Mouse (Mus musculus): ENCODE measurements at regions not wholly inside any gene's neighbourhood (a gene's known extent, or its start where the extent isn't known, plus 50 kb on each side); places are given as distances from the start of the nearest gene placed in this dataset.

DNA sequence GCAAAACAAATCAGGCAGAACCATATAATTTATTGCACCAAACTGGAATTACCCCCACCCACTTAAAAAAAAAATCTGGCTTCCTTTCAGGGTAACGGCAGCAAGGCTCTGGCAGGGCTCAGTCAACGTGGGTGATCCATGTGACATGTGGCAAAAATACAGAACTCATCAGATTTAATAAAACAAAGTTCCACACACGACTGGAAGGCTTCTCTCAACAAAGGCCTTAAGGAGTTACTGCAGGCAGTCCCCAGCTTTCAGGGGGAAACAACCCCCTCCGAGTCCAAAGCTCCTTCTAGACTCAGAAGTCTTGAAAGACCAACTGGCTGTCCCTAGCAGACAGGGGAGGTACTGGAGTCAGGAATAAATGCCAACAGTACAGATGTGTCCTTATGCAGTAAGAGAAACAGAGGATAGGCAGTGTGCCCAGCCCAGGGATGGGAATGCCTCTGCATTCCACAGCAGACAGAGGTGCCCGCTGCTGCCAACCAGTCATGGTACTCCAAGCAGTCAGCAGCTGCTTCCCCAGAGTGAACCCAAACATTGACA lies 244.0 kb upstream of the Nt5e start:
- no peak for TF ChIP-seq CTCF (IDR thresholded peaks at IDR 0.05; ENCODE audit: low read depth)
- ATAC-seq (no peak), DNase-seq (no peak)
- Histone ChIP-seq H3K36me3 (ENCODE audit: insufficient read depth) (no peaks in the 10 kb centered on the region), H3K4me1 (ENCODE audit: insufficient read depth) (no peaks in the 10 kb centered on the region), H3K4me2 (ENCODE audit: low read depth) (no peak overlapping the region), H3K9me3 (ENCODE audit: low read length) (no peaks in the 10 kb centered on the region), H3K9ac (no peak overlapping the region), H3K27me3 (ENCODE audit: insufficient read depth, low read length) (no peaks in the 10 kb centered on the region), H3K27ac (ENCODE audit: low read depth, low read length) (no peak overlapping the region), H3K4me3 (ENCODE audit: low read depth, low read length) (no peak overlapping the region)
- 58% methylated on average over 5 of the region's 5 CpGs for WGBS

DNA sequence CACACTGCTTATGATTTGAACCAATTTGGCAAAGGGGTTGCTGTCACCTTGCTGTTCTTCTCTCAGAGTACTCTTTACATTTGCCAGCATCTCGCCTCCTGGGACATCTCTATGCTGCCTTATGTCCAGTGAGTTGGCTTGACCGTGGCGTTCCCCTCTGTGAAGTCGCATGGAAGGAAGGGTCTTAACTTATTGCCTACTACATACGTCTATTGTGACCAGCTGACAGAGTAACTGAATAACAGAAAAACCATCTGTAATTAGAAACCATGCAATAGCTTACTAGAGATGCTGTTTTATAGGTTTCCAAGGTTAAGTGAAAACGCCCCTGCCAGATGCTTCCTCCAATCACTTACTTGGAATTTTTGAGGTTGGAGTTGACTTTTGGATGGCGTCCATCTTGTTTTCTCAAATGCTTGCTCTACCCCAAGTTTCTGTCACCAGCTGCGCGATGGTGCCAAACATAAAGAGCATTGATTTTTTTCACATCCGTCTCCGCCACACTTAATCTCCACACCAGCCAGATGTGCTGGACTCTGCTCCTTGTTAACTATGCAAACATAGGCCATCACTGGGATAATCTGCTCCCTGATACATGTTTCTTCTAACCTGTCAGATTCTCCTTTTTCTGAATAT lies 241.7 kb upstream of the Nt5e start:
- ATAC-seq (no peak), DNase-seq (no peak)
- no peak for TF ChIP-seq CTCF (IDR thresholded peaks at IDR 0.05; ENCODE audit: low read depth)
- Histone ChIP-seq H3K9ac (no peak overlapping the region), H3K4me1 (ENCODE audit: insufficient read depth) (no peaks in the 10 kb centered on the region), H3K9me3 (ENCODE audit: low read length) (no peaks in the 10 kb centered on the region), H3K27me3 (ENCODE audit: insufficient read depth, low read length) (no peaks in the 10 kb centered on the region), H3K27ac (ENCODE audit: low read depth, low read length) (no peak overlapping the region), H3K36me3 (ENCODE audit: insufficient read depth) (no peaks in the 10 kb centered on the region), H3K4me3 (ENCODE audit: low read depth, low read length) (no peak overlapping the region), H3K4me2 (ENCODE audit: low read depth) (no peak overlapping the region)
- 90% methylated on average over 11 of the region's 11 CpGs for WGBS

DNA sequence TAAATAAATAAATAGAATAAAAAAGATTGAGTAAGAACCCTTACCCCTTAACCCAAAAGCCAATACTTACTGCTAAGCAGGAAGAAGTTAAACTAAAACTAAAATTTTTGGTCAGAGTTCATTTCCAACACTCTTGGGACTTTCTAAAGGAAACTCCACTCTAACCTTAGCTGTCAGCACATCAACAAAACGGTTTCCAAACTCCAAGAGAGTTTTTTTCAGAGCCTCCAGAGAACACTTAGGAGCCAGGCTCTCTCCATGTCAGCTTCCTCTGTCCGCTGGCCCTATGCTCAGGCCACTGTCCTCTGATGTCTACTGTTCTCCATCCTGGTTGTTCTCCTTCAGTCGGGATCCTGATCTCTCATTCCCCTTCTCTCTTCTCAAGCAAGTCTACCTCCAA lies 241.1 kb upstream of the Nt5e start:
- H3K4me1 ChIP-seq (ENCODE audit: insufficient read depth), result no peaks in the 10 kb centered on the region
- 75% methylated on average over 3 of the region's 3 CpGs for WGBS
- H3K27me3 ChIP-seq (ENCODE audit: insufficient read depth, low read length), result no peaks in the 10 kb centered on the region

DNA sequence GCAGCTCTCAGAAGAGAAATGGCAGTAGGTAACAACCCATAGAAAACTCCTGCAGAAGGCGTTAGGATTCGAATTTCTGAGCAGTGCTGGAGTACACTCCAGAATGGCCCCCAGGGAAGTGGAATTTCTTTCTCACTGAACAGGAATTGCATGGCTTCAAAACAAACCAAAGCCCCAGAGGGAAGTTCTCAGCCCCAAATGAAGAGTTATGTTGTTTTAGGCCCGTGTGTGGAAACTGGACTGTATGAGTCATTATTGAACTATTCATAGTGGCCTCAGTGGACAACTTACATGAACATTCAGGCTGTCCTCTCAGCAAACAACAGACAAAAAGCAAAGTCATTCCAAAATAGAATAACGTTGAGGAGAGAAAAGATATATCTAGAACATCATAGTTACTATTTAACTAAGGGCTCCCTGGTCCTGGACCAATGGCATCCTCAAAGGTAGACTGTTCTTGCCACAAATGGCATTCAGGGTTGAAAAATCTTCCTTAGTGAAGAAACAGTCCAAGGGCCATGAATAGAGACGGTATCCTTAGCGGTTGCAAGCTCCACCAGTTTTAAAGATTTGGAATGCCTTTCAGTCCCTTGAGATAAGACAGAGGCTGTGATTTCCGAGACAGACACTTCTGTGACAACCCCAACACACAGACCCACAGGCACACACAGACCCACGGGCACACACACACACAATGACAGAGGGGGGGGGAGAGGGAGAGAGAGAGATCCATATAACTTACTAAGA lies 235.0 kb upstream of the Nt5e start:
- no peak for TF ChIP-seq CTCF (IDR thresholded peaks at IDR 0.05; ENCODE audit: low read depth)
- 71% methylated on average over 8 of the region's 8 CpGs for WGBS
- Histone ChIP-seq H3K27ac (ENCODE audit: low read depth, low read length) (no peak overlapping the region), H3K9ac (no peak overlapping the region), H3K9me3 (ENCODE audit: low read length) (no peaks in the 10 kb centered on the region), H3K4me3 (ENCODE audit: low read depth, low read length) (no peak overlapping the region), H3K27me3 (ENCODE audit: insufficient read depth, low read length) (no peaks in the 10 kb centered on the region), H3K4me2 (ENCODE audit: low read depth) (no peak overlapping the region), H3K4me1 (ENCODE audit: insufficient read depth) (no peaks in the 10 kb centered on the region), H3K36me3 (ENCODE audit: insufficient read depth) (no peaks in the 10 kb centered on the region)
- no peak for DNase-seq
- no peak for ATAC-seq

More for the DNA sequence above, 241.1 kb upstream of the Nt5e start:
- no peak for TF ChIP-seq CTCF (IDR thresholded peaks at IDR 0.05; ENCODE audit: low read depth)
- no peak overlapping the region for H3K9ac ChIP-seq
- H3K9me3 ChIP-seq (ENCODE audit: low read length), result no peaks in the 10 kb centered on the region
- H3K4me3 ChIP-seq (ENCODE audit: low read depth, low read length), result no peak overlapping the region
- no peaks in the 10 kb centered on the region for H3K36me3 ChIP-seq (ENCODE audit: insufficient read depth)
- H3K27ac ChIP-seq (ENCODE audit: low read depth, low read length), result no peak overlapping the region
- no peak overlapping the region for H3K4me2 ChIP-seq (ENCODE audit: low read depth)
- ATAC-seq (no peak), DNase-seq (no peak)

DNA sequence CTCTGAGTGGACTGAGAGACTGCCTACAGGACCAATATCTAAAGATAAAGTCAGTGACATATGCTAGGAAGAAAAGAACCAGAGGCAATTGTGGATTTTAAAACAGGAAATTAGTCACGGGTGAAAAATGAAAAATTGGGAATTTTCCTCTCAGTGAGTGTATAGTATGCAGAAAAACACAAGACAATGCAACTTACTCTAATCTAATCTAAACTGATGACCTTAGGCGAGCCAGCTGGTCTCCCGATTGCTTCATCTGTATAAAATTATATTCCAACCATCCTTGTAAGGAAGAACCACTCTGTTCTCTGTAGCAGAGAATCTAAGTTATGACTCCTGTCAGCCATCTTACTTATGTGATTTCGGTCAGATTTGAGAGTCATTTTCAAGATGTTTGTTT lies 234.4 kb upstream of the Nt5e start:
- no peaks in the 10 kb centered on the region for H3K4me1 ChIP-seq (ENCODE audit: insufficient read depth)
- no peaks in the 10 kb centered on the region for H3K36me3 ChIP-seq (ENCODE audit: insufficient read depth)
- ATAC-seq (no peak), DNase-seq (no peak)
- no peak overlapping the region for H3K4me3 ChIP-seq (ENCODE audit: low read depth, low read length)
- H3K27ac ChIP-seq (ENCODE audit: low read depth, low read length), result no peak overlapping the region
- TF ChIP-seq CTCF (IDR thresholded peaks at IDR 0.05; ENCODE audit: low read depth), result no peak
- WGBS, result 86% methylated on average over 4 of the region's 4 CpGs
- H3K4me2 ChIP-seq (ENCODE audit: low read depth), result no peak overlapping the region
- no peak overlapping the region for H3K9ac ChIP-seq
- H3K9me3 ChIP-seq (ENCODE audit: low read length), result no peaks in the 10 kb centered on the region
- no peaks in the 10 kb centered on the region for H3K27me3 ChIP-seq (ENCODE audit: insufficient read depth, low read length)

DNA sequence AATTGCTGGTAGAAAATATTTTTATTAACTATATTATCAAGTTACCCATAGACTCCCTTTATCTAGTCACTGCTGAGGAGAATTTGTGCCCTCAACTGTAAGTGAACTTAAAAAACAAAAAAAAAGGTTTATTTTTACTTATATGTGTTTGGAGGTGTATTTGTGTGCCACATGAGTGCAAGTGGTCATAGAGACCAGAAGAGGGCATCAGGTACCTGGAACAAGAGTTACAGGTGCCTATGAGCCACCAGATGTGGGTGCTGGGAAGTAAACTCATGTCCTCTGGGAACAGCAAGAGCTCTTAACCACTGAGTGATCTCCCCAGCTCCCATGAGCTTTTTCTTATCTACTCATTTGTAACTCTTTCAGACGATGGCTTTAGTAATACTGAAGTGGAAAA lies 213.9 kb upstream of the Nt5e start:
- no peak overlapping the region for H3K27ac ChIP-seq (ENCODE audit: low read depth, low read length)
- no peak overlapping the region for H3K4me2 ChIP-seq (ENCODE audit: low read depth)
- no peaks in the 10 kb centered on the region for H3K27me3 ChIP-seq (ENCODE audit: insufficient read depth, low read length)
- H3K9ac ChIP-seq, result no peak overlapping the region
- H3K9me3 ChIP-seq (ENCODE audit: low read length), result no peaks in the 10 kb centered on the region
- no peak overlapping the region for H3K4me3 ChIP-seq (ENCODE audit: low read depth, low read length)
- no peak for TF ChIP-seq CTCF (IDR thresholded peaks at IDR 0.05; ENCODE audit: low read depth)
- H3K4me1 ChIP-seq (ENCODE audit: insufficient read depth), result no peaks in the 10 kb centered on the region
- no peak for DNase-seq
- no peak for ATAC-seq
- WGBS, result 59% methylated on average over 1 of the region's 1 CpGs
- no peaks in the 10 kb centered on the region for H3K36me3 ChIP-seq (ENCODE audit: insufficient read depth)

DNA sequence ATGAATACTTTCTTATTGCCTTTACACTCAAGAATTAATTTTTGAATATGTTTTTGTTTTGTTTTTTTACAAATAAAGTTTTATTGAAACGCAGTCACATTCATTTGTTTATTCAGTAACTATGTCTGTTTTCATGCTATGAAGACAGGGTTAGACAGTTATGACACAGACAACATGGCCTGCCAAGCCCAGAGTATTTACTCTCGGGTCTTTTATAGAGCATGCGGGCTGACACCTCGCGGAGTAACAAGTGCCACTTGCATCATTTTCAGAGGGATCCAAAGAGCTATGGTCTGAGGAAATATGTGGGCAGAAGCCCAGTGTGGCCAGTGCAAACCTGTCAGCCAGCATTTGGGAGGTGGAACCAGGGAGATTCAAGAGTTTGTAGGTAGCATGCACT lies 206.5 kb upstream of the Nt5e start:
- H3K4me3 ChIP-seq (ENCODE audit: low read depth, low read length), result no peak overlapping the region
- H3K9ac ChIP-seq, result no peak overlapping the region
- no peaks in the 10 kb centered on the region for H3K27me3 ChIP-seq (ENCODE audit: insufficient read depth, low read length)
- H3K36me3 ChIP-seq (ENCODE audit: insufficient read depth), result no peaks in the 10 kb centered on the region
- DNase-seq, result peak; percentile 45
- no peaks in the 10 kb centered on the region for H3K9me3 ChIP-seq (ENCODE audit: low read length)
- no peak for TF ChIP-seq CTCF (IDR thresholded peaks at IDR 0.05; ENCODE audit: low read depth)
- H3K27ac ChIP-seq (ENCODE audit: low read depth, low read length), result no peak overlapping the region
- H3K4me2 ChIP-seq (ENCODE audit: low read depth), result no peak overlapping the region
- 52% methylated on average over 5 of the region's 5 CpGs for WGBS
- no peaks in the 10 kb centered on the region for H3K4me1 ChIP-seq (ENCODE audit: insufficient read depth)
- ATAC-seq, result peak; percentile 76
